Mouse (Mus musculus) lung, postnatal 0 days (tissue): Measurements from ENCODE around the gene Lhfpl3. TPM values are rescaled to one million over a fixed set of nuclear protein-coding genes. Genes with fewer than 3 reads are reported as not detected.

ENCODE experiments used
- ATAC-seq: fragments of 200-750 bp; cut with Nextera tagmentation; 2 replicates; pipeline ENCODE4 v1.8.0; 2017; ENCODE audit warnings: moderate library complexity
- DNase-seq: peaks from one replicate; pipeline ENCODE4 v3.0.0-alpha.2; 2016; ENCODE audit warnings: low spot score
- H3K27ac ChIP-seq: fragments of 300-500 bp; sonication (generic); 2 replicates; pipeline ENCODE4 v1.5.1; 2014; ENCODE audit warnings: antibody characterized with exemption, mild to moderate bottlenecking, low read length, mixed read lengths
- H3K27me3 ChIP-seq: fragments of 300-500 bp; sonication (generic); replicated peaks from 2 replicates; pipeline ENCODE4 v1.6.1; 2014; ENCODE audit warnings: low read length, mixed read lengths; ENCODE audit not compliant: insufficient read depth
- H3K36me3 ChIP-seq: fragments of 300-500 bp; sonication (generic); 2 replicates; pipeline ENCODE4 v1.6.1; 2014; ENCODE audit warnings: low read length, mixed read lengths; ENCODE audit not compliant: insufficient read depth
- H3K4me1 ChIP-seq: fragments of 300-500 bp; sonication (generic); 2 replicates; pipeline ENCODE4 v1.6.1; 2014; ENCODE audit warnings: antibody characterized with exemption, low read depth, low read length, mixed read lengths; ENCODE audit not compliant: insufficient read depth
- H3K4me2 ChIP-seq: fragments of 300-500 bp; sonication (generic); replicated peaks from 2 replicates; pipeline ENCODE4 v1.6.1; 2014; ENCODE audit warnings: low read depth, mild to moderate bottlenecking, low read length, moderate library complexity, mixed read lengths
- H3K4me3 ChIP-seq: fragments of 300-500 bp; sonication (generic); 2 replicates; pipeline ENCODE4 v1.5.1; 2014; ENCODE audit warnings: low read depth, low read length
- H3K9ac ChIP-seq: fragments of 300-500 bp; sonication (generic); replicated peaks from 2 replicates; pipeline ENCODE4 v1.6.1; 2014; ENCODE audit warnings: low read depth, mild to moderate bottlenecking
- H3K9me3 ChIP-seq: fragments of 300-500 bp; sonication (generic); 2 replicates; pipeline ENCODE4 v1.6.1; 2016; ENCODE audit warnings: low read length, mixed read lengths
- CTCF ChIP-seq: IDR thresholded peaks from 2 replicates; pipeline ENCODE4 v1.5.1; 2016; ENCODE audit warnings: antibody characterized with exemption, mild to moderate bottlenecking
- EP300 ChIP-seq: IDR thresholded peaks from 2 replicates; pipeline ENCODE4 v1.6.1; 2016; ENCODE audit warnings: antibody characterized with exemption, mild to moderate bottlenecking, control low read depth
- WGBS: fragments of 180-500 bp; shearing (Covaris S2); extraction: QIAGEN DNeasy Blood & Tissue Kit; methylation state at CpG from one replicate; pipeline ENCODE4 v1.1.7; 2014; 5-methylcytosine and 5-hydroxymethylcytosine counted together
- polyA plus RNA-seq: library from polyadenylated mRNA; unstranded; fragments of >200 nt; fragmentation: Nextera tagmentation; extraction: Ambion mirVana; gene quantifications from 2 replicates; pipeline ENCODE4 v1.2.1, GENCODE M21; 2015

The Lhfpl3 gene
- polyA plus RNA-seq, 1 experiment from 2014 or later = 0.04 TPM

DNA sequence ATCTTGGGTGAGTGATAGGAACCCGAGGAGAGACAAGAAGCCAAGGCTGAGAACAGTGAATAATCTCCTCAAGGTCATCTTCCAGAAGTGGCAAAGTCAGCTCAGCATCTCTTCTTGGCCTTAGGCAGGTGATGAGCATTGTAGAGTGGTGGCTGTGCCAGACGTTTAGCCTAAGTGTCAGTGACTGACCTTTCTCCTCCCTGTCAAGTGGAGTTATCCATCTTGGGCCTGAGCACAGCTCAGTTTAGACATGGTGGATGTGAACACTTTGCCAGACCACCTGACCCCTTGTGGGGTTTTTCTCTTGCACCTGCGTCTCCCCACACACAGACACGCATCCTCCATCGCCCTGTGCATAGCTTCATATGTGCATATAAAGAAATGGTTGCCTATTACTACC, 305.6 kb downstream of the Lhfpl3 start:
- H3K4me2 ChIP-seq = no peak overlapping the region

GRCm38 (mm10) chr5:23094894-23095293, 349.0 kb downstream of the Lhfpl3 start:
- H3K4me1 ChIP-seq = no peaks in the 10 kb centered on the region
- no peak for DNase-seq
- no peaks in the 10 kb centered on the region for H3K36me3 ChIP-seq
- H3K9ac ChIP-seq = no peak overlapping the region
- no peak overlapping the region for H3K4me2 ChIP-seq
- no peak for ATAC-seq
- 85% methylated on average over 1 of the region's 1 CpGs for WGBS
- no peaks in the 10 kb centered on the region for H3K27me3 ChIP-seq
- no peak overlapping the region for H3K27ac ChIP-seq
- H3K9me3 ChIP-seq = no peaks in the 10 kb centered on the region
- no peak overlapping the region for H3K4me3 ChIP-seq
- TF ChIP-seq EP300 = no peak
- no peak for TF ChIP-seq CTCF

More for the DNA sequence above, 305.6 kb downstream of the Lhfpl3 start:
- Histone ChIP-seq H3K36me3 (no peaks in the 10 kb centered on the region), H3K27ac (no peak overlapping the region), H3K9ac (no peak overlapping the region), H3K4me1 (no peaks in the 10 kb centered on the region), H3K4me3 (no peak overlapping the region), H3K27me3 (no peaks in the 10 kb centered on the region), H3K9me3 (no peaks in the 10 kb centered on the region)
- DNase-seq (no peak), ATAC-seq (no peak)
- TF ChIP-seq CTCF = no peak
- TF ChIP-seq EP300 = no peak
- 62% methylated on average over 5 of the region's 5 CpGs for WGBS

- Histone ChIP-seq H3K4me2 (no peak overlapping the region), H3K4me3 (no peak overlapping the region), H3K27me3 (no peaks in the 10 kb centered on the region), H3K9ac (no peak overlapping the region), H3K4me1 (no peaks in the 10 kb centered on the region), H3K9me3 (no peaks in the 10 kb centered on the region), H3K27ac (no peak overlapping the region), H3K36me3 (no peaks in the 10 kb centered on the region)
- DNase-seq (no peak), ATAC-seq (no peak)
- TF ChIP-seq EP300 = no peak
- no peak for TF ChIP-seq CTCF
- 52% methylated on average over 2 of the region's 2 CpGs for WGBS
These were observed 360.7 kb downstream of the Lhfpl3 start for GRCm38 (mm10) chr5:23106536-23106935.

DNA sequence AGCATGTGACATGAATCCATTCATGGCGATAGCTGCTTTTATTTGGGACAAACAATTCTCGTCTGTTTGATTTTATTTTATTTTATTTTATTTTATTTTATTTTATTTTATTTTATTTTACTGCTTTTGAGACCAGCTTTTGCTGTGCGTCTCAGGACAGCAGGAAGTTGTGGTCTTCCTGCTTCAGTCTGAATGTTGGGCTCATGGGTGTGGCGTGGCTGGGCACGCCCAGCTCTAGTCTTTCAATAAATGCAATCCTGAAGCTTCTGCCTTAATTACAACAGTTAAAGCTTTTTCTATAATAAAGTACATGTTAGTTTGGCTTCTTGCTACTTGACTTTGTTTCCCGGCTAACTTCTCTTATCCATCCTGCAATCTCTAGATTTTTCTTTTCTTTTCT, 365.4 kb downstream of the Lhfpl3 start:
- 76% methylated on average over 6 of the region's 6 CpGs for WGBS
- Histone ChIP-seq H3K27me3 (no peaks in the 10 kb centered on the region), H3K4me1 (no peaks in the 10 kb centered on the region), H3K9me3 (no peaks in the 10 kb centered on the region), H3K4me2 (no peak overlapping the region), H3K27ac (no peak overlapping the region), H3K9ac (no peak overlapping the region), H3K4me3 (no peak overlapping the region), H3K36me3 (no peaks in the 10 kb centered on the region)
- TF ChIP-seq CTCF (no peak), EP300 (no peak)
- no peak for DNase-seq
- ATAC-seq = no peak

GRCm38 (mm10) chr5:23114249-23114648, 368.4 kb downstream of the Lhfpl3 start:
- TF ChIP-seq CTCF = no peak
- TF ChIP-seq EP300 = no peak
- no peaks in the 10 kb centered on the region for H3K9me3 ChIP-seq
- no peak overlapping the region for H3K9ac ChIP-seq
- 85% methylated on average over 4 of the region's 4 CpGs for WGBS
- no peaks in the 10 kb centered on the region for H3K27me3 ChIP-seq
- no peak overlapping the region for H3K27ac ChIP-seq
- H3K4me2 ChIP-seq = no peak overlapping the region
- no peaks in the 10 kb centered on the region for H3K36me3 ChIP-seq
- no peak for ATAC-seq
- H3K4me3 ChIP-seq = no peak overlapping the region
- H3K4me1 ChIP-seq = no peaks in the 10 kb centered on the region
- peak; percentile 7 for DNase-seq

GRCm38 (mm10) chr5:23126851-23127250, 381.0 kb downstream of the Lhfpl3 start:
- no peak for ATAC-seq

More at GRCm38 (mm10) chr5:23126851-23127250, 381.0 kb downstream of the Lhfpl3 start:
- H3K4me2 ChIP-seq = no peak overlapping the region
- no peak for DNase-seq
- H3K4me3 ChIP-seq = no peak overlapping the region
- H3K9ac ChIP-seq = no peak overlapping the region
- H3K36me3 ChIP-seq = no peaks in the 10 kb centered on the region
- H3K27me3 ChIP-seq = no peaks in the 10 kb centered on the region
- WGBS = 60% methylated on average over 2 of the region's 2 CpGs
- TF ChIP-seq CTCF (no peak), EP300 (no peak)
- no peak overlapping the region for H3K27ac ChIP-seq
- H3K4me1 ChIP-seq = no peaks in the 10 kb centered on the region
- H3K9me3 ChIP-seq = no peaks in the 10 kb centered on the region
